Mouse (Mus musculus) erythroblast, embryonic 14.5 days (primary cell): ENCODE results near the gene Abi1.

Source experiments
- GATA1 ChIP-seq: IDR thresholded peaks from 2 replicates; pipeline ENCODE4 v1.6.1; 2012; ENCODE audit warnings: low read length, inconsistent platforms, mixed read lengths
- TAL1 ChIP-seq: IDR thresholded peaks from 3 replicates; pipeline ENCODE4 v1.6.1; 2012; ENCODE audit warnings: low read length, inconsistent platforms, mixed read lengths

DNA sequence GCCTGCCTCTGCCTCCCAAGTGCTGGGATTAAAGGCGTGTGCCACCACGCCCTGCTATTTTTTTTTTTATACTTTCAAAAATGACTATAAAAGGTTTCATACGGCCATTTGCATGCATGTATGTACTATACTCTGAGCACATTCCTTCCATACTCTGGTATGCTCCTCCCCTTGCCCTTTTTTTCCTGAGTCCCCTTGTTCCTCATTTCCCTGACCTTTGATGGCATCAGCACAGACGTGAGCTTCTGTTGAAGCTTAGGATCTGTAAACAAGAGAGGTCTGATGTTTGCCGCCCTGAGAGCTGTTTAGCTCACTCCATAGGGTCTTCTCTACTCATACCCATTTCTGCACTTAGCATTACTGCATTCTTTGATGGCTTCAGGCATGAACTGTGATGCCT is 37.7 kb upstream of the Abi1 start:
- no peak for TF ChIP-seq GATA1
- no peak for TF ChIP-seq TAL1
